Mouse (Mus musculus) ovary, adult 18-20 months (tissue): ENCODE measurements around the gene Akap6.

Source experiments
- DNase-seq: peaks from one replicate; pipeline ENCODE4 v3.0.0; 2022; ENCODE audit warnings: low spot score, mixed read lengths

Akap6 gene

GRCm38 (mm10) chr12:52699146-52699545 is at the start of gene Akap6:
Akap6 (plus strand) TSS chr12:52699383.
- DNase-seq: no peak

DNA sequence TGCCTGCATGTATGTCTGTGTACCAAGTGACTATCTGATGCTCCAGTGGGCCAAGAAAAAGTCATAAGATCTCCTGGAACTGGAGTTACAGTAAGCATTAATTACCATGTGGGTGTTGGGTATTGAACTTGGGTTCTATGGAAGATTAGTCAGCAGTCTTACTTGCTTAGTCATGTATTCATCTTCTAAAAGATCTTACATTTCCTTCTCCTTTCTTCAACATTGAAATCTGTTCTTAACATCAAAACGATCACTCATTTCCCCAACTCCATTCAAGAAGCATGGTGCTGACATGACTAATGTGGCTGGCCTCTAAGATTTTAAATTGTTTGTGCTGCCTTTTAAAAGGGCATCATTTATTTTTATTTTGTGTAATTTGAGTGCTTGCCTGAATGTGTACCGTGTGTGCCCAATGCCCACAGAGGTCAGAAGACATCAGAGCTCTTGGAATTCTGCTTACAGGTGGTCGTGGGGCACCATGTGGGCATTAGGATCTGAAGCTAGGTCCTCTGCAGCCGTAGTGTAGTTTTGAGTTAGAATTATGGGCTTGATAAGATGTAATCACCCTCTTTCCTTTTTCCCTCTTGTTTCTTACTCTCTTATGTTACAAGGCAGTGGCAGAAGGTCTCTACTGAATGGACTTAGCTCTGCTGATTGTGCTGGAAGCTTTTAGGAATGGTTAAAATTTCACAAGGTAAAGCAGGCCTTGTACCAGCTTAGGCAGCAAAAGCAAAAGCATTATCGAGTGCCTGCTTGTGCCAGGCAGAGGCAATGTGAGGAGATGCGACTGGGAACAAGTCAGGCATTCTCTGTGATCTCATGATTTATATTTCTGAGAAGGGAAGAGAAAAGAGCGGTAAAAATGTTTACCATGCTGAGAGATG is 36.0 kb upstream of the Akap6 start:
- no peak for DNase-seq

GRCm38 (mm10) chr12:52664944-52665343 is 34.2 kb upstream of the Akap6 start:
- no peak for DNase-seq

DNA sequence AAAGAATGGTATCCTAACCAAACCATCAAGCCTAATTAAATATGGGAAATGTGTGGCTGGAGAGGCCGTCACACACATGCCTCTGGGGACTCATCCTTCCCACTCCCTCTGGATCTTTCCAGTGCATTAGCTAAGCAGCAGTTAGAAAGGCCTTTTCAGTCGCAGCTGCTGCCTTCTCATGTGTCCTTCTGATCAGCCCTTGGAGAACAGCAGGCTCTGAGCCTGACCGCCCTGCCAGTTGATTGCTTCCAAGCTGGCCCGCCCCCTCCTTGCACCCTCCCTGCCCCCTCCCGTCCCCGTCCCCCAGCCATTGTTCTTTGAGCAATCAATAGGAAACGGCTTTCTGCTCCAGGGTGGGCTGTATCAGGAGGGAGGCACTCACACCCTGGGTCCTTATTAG is 27.7 kb upstream of the Akap6 start:
- DNase-seq: no peak

DNA sequence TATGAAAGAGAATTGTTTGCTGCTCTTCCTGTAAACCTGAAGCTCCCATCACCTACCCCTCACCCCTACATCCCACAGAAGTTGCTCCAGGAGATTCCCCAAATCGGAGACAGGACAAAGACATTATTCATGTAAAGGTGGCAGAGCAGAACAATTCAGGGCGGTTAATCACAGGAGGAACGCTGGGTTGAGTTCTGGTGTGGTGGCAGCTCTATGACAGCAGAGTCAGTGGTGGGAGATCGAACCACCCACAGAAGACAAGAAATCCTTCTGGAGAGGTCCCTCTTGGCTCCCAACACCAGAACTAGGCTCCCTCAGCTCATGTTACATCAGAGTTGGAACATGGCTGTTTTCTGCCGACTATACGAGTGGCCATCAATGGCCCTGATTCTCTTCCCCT is 27.2 kb upstream of the Akap6 start:
- DNase-seq: no peak

DNA sequence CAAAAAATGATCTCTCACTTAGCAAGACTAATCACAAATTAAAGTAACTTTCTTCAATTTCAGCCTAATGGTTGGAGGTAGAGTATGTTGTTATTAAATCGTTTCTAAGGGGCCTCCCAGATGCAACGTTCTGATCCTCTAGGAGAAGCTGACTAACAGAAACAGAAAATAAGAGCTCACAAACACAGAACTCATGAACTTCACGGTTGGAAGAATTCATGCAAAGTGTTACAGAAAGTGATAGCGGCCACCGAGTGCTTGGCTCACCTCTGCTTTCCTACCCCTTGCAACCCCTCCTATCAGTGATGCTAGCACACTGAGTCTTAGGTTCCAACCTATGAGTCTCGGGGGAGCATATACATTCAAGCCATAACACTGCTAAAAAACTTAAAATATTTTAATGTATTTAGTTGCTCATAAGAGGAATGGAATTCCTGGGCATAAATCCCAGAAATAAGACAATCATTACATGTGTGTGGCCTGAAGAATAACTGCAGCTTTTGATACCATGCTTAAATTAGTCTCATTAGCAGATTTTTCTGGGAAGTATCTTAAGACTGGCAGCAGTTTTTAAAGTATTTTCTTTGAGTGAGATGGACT is 25.7 kb upstream of the Akap6 start:
- no peak for DNase-seq

DNA sequence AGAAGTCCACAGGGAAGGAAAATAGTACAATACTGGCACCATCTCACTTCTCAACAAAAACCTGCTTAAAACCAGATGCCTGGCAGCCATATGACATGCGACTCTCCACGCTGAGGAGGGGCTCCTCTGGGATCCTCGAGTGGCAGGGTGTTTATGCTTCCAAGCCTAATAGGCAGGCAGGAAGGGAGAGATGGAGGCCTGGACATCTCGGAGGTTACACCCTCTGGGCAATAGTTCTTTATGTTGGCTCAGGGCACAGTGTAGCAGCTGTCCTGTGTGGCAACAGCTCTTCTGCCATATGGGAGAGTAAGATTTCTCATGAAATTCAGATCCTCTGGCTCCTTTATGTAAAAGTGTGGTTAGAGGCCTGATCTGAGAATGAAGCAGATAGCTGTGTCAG is 24.2 kb upstream of the Akap6 start:
- DNase-seq: no peak

DNA sequence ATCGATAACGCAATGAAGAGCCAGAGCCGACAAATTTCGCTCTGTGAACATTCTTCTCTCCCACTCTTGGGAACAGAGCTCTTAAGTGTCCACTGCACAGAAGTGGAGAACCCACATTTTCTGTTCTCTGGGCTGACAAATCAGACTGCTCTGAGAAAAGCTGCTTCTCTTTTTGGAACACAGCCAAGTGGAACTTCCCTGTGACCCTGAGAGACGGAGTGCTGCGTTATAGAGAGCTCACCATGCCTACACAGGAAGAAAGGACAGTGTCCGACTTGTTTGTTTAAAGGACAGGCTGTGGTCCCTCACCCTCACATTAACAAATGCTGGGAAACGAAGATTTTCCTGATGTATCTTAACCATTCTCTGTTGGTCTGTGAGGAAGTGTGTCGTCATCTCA is 11.8 kb upstream of the Akap6 start:
- DNase-seq: no peak

DNA sequence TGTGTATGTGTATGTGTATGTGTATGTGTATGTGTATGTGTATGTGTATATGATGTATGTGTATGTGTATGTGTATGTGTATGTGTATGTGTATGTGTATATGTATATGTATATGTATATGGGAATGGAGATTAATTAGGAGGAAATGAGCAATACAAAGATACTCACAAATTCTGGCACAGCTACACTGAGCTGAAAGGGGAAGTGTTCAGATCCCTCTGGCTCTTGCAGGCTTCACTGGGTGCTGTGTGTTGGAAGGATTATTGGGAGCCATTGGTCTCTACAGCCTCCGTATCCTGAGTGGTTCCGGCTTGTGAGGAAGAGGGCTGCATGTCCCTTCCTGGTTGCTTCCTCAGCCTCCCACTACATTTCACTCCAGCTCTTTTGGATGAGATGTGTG is 10.5 kb upstream of the Akap6 start:
- no peak for DNase-seq

- DNase-seq: no peak
Observed at GRCm38 (mm10) chr12:52691552-52691951, 7.6 kb upstream of the Akap6 start.

GRCm38 (mm10) chr12:52692290-52692974 is 6.8 kb upstream of the Akap6 start:
- DNase-seq: no peak

DNA sequence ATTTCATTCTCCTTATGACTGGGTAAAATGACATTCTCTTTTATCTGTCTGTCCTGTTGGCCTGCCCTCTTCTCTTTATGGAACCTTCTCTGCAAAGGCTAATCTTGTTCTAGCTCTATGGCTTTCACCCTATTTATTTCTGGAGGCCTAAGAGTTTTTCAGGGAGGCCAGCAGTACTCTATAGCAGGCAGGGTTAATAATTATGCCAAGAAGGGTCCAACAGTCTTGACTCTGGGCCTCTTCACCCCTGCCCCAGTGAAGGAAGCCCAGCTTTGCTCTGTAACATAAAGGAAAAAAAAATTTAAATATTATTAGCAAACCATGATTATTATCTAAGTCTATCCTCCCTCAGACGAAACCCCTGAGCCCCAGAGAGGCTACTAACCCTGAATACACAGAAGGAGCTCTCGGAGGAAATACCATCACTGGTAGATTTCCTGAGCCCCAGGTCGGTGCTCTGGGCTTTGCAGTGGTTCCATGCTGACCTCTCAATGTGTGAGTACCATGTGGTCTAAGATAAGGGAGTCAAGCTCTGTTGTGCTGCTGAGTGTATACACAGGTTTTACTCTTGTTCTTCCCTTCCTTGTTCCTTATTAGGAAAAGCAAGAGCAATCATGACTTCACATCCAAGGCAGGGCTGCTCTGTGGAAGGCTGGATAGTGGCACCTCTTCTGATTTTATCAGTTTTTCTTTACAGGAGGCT is 1.6 kb upstream of the Akap6 start:
- DNase-seq: no peak

DNA sequence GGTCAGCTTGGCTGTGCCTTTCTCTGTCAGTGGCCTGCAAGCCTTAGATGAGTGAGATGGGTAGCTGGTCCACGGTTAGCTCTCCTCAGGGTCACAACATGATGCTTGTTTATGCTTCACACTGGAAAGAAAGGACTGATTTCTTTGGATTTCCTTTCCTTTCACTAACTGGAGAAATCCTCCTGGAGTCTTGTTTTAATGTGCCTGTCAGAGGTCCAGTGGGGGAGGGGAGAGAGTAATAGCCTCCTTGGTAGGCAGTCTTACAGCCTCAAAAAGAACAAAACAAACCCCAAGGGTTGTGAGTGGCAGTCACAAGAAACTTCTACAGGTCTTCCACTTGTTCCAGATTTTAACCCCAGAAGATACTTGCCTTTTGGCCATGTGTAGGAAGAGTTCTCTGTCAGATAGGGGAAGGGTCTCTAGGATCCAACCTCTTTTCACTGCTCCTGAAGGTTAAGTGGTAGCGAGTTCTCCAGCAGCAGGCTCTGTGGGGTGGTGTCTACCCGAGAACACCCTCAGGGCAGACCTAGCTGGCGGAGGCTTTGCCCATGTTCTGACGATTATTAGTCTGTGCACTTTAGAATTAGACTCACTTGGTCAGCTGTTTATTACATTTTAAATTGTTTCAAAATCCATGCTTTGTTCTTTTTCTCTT is 780 bp upstream of the Akap6 start:
- DNase-seq: no peak

DNA sequence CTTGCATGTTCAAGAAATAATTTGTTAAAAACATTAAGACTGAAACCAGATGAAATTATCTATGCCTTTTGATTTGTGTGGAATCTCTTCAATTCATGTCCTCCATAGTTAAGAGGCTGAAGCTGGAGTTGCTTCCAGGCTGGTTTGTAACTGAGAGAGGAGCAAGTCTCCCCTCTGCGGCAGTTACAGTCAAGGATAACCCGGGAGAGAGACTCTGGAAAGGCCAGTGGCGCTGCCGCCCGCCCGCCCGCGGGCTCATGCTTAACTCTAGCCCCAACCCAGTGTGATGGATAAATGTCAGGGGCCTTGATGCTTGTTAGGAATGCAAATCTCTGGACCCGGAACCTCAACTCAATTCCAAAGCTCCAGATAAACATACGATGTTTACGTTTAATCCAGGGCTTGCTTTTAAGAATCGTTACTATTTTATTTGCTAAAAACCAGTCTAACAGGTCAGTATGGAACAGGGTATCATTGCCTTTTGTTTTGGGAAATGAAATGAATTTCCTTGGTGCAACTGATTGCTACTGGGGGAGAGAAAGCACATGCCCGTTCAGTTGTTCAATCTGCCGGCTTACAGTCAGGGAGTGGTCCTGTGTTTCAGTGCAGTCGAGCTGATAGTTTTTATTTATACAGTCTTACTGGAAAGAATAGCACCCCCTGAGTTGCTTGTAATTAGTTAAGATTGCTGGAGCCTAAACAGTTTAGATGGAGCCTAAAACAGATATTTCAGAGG is 946 bp downstream of the Akap6 start:
- no peak for DNase-seq

DNA sequence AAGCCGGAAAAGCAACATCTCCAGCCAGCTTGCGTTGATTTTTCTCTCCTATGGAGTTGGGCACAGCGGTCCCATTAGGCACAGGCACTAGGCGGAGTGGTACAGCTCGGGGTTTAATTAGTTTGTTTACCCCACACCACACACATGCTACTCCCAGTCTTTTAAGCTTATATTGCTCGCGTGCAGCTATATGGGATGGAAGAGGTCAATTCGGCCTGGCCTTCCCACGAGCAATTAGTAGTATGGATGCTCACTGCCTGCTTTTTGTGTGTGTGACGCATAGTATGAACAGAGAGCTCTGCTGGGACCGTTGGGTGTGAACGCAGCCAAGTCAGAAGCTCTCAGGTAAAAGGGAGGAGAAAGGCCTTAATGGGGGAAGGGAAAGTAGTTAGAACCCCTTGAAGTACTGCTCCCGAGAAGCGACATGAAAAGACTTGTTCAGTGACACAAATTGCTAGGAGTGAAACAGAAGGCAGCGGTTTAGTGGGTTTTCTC is 1.6 kb downstream of the Akap6 start:
- no peak for DNase-seq

DNA sequence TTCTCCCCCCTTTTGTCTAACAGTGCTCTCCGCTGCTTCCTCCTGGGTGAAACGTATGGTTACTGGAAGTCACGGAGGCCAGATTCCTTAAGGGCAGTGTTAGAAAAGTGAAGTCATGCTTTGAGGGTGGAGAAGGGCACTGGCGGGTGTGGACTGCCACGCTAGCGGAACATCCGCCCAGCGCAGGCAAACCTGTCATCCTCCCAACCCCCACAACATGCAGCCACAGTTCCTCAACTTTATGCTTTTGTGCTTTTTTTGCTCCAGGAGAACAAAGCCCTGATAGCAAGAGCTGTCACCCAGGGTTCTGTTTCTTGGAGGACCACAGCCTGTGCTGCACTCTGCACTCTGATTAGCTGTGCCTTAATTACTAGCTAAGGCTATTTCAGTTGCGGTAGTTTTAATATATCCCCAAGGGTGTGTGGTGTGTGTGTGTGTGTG is 2.0 kb downstream of the Akap6 start:
- DNase-seq: no peak

- no peak for DNase-seq
Observed at GRCm38 (mm10) chr12:52702368-52702967, 3.3 kb downstream of the Akap6 start.

DNA sequence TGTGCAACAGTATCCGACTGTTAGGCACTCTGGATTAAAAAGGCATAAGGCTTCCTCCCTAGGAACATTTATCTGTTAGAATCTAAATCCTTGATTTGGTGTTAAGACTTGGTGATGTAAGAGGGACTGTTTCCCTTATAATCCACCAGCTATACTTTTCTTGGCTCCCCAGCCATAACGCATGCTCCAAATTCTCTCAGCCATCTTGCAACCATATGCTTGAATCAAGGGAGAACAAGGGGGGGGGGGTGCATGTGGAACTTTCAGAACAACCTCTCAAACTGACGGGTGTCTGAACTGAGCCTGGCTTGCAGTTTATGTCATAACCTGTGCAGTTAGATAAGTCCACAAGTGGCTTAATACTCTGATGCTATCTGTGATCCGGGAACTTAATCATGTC is 4.9 kb downstream of the Akap6 start:
- DNase-seq: no peak

GRCm38 (mm10) chr12:52704810-52705209 is 5.6 kb downstream of the Akap6 start:
- no peak for DNase-seq

DNA sequence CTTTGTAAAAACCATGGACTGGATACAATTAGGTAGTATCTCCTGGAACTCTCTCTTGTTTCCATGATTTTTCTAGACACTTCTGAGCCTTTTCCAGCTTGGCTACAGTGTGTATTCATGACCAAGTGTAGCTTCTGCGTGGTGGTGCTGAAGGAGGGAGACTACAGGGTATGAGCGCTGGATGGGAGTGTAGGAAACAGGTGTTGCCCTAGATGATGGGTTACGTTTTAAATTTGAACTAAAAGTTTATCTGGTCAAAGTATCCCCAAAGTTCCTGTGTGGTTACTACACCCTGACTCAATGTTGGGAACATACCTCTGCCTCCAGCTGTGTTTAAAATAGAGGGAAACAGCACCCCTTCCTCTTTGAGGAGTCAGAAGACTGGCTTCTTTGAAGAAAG is 12.2 kb downstream of the Akap6 start:
- DNase-seq: no peak
